Mouse (Mus musculus): ENCODE data around the gene Hpcal1. TPM values are rescaled to one million over a fixed set of nuclear protein-coding genes. Genes with fewer than 3 reads are reported as not detected.
A peak's percentile ranks its signal among the peaks of the same experiment; 100 is the strongest.

The Hpcal1 gene
- polyA plus RNA-seq, 1 experiment from 2014 or later = 72.2 TPM

DNA sequence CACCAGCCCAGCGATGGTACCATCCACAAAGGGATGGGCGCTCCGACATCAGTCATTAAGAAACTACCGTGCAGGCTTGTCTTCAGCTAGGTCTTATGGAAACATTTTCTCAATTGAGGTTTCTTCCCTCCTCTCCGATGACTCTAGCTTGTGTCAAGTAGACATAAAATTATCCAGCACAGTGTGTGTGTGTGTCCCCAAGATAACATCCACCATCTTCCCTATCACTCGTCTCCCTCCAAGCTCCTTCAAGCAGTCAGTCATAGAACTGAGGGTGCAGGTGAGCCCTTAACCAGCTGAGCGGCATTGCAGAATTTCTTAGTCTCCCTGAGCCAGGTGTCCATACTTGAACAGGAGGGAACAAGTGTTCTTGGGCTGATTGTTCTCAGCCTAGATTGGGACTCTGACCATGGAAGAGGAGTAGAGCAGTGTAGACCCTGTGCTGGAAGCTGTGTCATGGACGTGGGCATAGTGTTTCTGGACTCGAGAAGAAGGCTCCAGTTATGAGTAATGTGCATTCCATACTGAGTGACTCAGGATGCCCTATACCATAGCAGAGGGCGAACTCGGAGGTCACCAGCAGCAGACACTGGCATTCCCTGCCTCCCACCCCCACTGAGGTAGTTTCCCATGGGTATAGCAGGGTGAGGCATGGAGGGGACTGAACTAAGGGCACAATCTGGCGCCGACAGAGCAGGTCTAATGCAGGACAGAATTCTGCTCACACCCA lies 32.0 kb downstream of the Hpcal1 start:
- Histone ChIP-seq H3K4me1 (peaks cover 41% of the 10 kb centered on the region), H3K9ac (no peak overlapping the region), H3K4me2 (no peak overlapping the region), H3K27me3 (no peaks in the 10 kb centered on the region), H3K36me3 (no peaks in the 10 kb centered on the region), H3K27ac (no peak overlapping the region), H3K9me3 (no peaks in the 10 kb centered on the region), H3K4me3 (no peak overlapping the region)
- no peak for ATAC-seq (ENCODE audit: borderline replicate concordance, extremely low read depth, low FRiP score, low TSS enrichment)
- WGBS = 86% methylated on average over 13 of the region's 13 CpGs

DNA sequence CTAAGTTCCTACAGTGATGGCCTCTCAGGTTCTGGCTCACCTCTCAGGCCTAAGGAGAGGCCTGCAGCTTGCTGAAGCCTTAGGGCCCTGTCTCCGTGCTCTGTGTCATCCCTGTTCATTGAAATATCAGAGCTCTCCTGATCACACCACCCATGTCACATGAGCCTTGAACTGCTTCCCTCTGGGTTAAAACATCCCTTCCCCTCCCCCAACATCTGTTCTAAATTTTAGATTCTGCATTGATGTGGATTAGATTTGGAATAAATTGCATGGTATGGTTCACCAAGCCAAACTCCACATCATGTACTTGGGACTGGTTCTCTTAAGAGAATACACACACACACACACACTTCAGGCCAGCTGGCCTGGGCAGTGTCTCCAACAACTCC lies 32.5 kb downstream of the Hpcal1 start:
- Histone ChIP-seq H3K4me1 (peaks cover 46% of the 10 kb centered on the region), H3K9ac (no peak overlapping the region), H3K9me3 (no peaks in the 10 kb centered on the region), H3K4me3 (no peak overlapping the region), H3K27ac (no peak overlapping the region), H3K36me3 (no peaks in the 10 kb centered on the region), H3K4me2 (no peak overlapping the region), H3K27me3 (no peaks in the 10 kb centered on the region)
- ATAC-seq (ENCODE audit: borderline replicate concordance, extremely low read depth, low FRiP score, low TSS enrichment) = no peak
- WGBS = 88% methylated on average over 1 of the region's 1 CpGs

DNA sequence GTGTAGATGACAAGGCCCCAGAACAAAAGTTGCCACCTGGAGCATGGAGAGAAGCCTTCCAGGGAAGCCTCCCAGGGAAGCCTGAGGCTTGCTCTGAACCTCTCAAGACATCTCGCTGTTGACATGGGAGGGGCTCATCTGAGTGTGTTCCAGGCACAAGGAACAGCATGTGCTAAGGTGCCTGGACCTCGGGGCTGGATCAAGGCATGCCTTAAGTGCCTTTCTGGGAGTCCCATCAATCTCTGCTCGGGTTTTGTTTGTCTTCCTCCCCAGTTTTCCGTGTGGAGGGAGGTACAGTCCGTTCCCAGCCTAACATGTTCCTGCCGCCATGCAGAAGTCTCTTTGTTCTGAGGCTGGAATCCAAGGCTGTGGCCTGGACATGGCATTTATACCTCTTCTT lies 33.3 kb downstream of the Hpcal1 start:
- no peaks in the 10 kb centered on the region for H3K9me3 ChIP-seq
- no peak overlapping the region for H3K4me2 ChIP-seq
- H3K27ac ChIP-seq = peak overlapping the region; percentile 78
- H3K36me3 ChIP-seq = no peaks in the 10 kb centered on the region
- 20% methylated on average over 6 of the region's 6 CpGs for WGBS
- peaks cover 55% of the 10 kb centered on the region for H3K4me1 ChIP-seq
- H3K4me3 ChIP-seq = no peak overlapping the region
- H3K9ac ChIP-seq = no peak overlapping the region
- ATAC-seq (ENCODE audit: borderline replicate concordance, extremely low read depth, low FRiP score, low TSS enrichment) = no peak
- H3K27me3 ChIP-seq = no peaks in the 10 kb centered on the region

DNA sequence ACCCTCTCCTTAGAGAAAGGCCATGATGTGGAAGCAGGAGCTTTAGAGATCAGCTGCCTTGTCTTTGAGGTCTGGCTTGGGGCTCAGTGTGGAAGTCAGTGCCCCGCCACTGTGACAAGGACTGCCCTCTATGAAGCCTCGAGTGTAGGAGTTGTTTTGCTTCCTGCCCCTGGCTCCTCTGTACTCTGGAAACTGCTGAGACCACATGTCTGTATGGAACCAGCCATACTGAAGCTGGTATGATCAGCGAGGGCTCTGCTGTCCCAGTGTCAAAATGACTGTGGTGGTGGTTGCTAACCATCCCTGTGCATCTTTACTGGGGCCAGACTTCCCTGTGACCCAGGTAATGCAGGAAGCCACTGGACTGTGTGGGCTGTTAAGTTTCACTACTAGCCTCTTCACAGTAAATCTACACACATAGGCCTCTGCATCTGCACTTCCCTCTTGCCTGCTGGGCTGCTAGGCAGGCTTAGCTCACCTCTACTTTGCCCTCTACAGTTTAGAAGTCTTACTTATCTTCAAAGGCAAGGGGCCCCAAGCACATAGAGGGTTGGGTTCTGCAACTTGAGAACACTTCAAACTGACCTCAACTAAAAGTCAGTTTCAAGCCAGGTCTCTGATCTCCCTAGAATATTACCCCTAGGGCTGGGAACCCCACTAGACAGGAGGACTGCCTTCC lies 33.9 kb downstream of the Hpcal1 start:
- ATAC-seq (ENCODE audit: borderline replicate concordance, extremely low read depth, low FRiP score, low TSS enrichment) = no peak

DNA sequence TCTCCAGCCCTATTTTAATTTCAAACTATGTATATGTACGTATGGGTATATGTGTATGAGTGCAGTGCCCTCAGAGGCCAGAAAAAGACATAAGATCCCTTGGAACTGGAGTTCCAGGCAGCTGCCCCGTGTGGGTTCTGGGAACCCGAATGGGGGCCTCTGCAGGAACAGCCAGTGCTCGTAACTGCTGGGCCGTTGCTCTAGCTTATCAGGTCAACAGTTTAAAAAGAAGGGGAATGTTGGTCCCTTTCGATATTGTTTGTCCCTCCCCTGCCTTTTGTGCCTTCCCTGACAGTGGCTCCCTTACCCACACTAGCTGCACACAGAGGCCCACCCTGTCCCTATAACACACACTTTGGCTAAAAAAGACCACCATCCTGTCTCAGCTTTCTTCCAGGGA lies 34.9 kb downstream of the Hpcal1 start:
- H3K9ac ChIP-seq = no peak overlapping the region

More for the DNA sequence above, 33.9 kb downstream of the Hpcal1 start:
- Histone ChIP-seq H3K4me2 (no peak overlapping the region), H3K9ac (no peak overlapping the region), H3K4me1 (peaks cover 60% of the 10 kb centered on the region), H3K36me3 (no peaks in the 10 kb centered on the region), H3K9me3 (no peaks in the 10 kb centered on the region), H3K27ac (peak overlapping the region; percentile 78), H3K4me3 (no peak overlapping the region), H3K27me3 (no peaks in the 10 kb centered on the region)
- 33% methylated on average over 3 of the region's 3 CpGs for WGBS

DNA sequence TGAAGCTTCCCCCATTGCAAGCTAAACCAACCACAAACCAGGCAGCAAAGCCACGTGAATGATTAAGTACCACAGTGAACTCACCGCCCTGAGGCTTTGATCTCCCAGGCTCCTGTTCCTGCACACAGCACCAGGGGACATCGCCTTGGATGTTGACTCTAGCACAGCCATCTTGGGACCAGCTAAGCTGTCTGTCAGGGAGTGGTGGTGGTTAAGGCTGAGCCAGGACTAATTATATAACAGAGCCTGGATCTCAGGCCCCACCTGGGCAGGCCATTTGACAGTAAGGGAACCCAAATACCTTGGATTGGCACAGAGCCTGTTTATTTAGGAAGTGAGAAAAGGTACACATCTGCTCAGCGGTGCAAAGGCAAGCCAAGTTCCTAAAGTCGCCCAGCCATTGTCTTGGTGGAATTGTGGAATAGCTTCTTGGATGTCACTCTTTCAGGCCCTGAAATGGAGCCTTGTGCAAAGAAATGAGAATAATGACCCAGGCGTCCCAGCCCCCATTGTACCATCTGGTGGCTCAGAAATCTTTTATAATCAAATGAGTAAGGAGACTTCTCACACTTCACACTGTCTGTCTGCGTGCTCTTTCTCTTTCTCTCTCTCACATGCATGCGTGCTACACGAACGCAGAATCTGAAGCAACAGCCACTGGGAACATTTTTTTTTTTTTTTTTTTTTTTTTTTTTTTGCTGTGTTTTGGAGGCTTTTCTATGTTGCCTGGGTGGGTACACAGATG lies 36.1 kb downstream of the Hpcal1 start:
- Histone ChIP-seq H3K36me3 (no peaks in the 10 kb centered on the region), H3K4me1 (peaks cover 71% of the 10 kb centered on the region), H3K9ac (no peak overlapping the region), H3K4me2 (no peak overlapping the region), H3K4me3 (no peak overlapping the region), H3K27ac (peak overlapping the region; percentile 50; the same call in 1 of the 2 replicates), H3K27me3 (no peaks in the 10 kb centered on the region), H3K9me3 (no peaks in the 10 kb centered on the region)
- ATAC-seq (ENCODE audit: borderline replicate concordance, extremely low read depth, low FRiP score, low TSS enrichment) = no peak
- 60% methylated on average over 10 of the region's 10 CpGs for WGBS

More for the DNA sequence above, 34.9 kb downstream of the Hpcal1 start:
- Histone ChIP-seq H3K27me3 (no peaks in the 10 kb centered on the region), H3K4me3 (no peak overlapping the region), H3K4me1 (peaks cover 62% of the 10 kb centered on the region), H3K27ac (peak overlapping the region; percentile 78; the same call in 1 of the 2 replicates), H3K36me3 (no peaks in the 10 kb centered on the region), H3K9me3 (no peaks in the 10 kb centered on the region), H3K4me2 (no peak overlapping the region)
- ATAC-seq (ENCODE audit: borderline replicate concordance, extremely low read depth, low FRiP score, low TSS enrichment) = no peak
- 45% methylated on average over 6 of the region's 6 CpGs for WGBS

DNA sequence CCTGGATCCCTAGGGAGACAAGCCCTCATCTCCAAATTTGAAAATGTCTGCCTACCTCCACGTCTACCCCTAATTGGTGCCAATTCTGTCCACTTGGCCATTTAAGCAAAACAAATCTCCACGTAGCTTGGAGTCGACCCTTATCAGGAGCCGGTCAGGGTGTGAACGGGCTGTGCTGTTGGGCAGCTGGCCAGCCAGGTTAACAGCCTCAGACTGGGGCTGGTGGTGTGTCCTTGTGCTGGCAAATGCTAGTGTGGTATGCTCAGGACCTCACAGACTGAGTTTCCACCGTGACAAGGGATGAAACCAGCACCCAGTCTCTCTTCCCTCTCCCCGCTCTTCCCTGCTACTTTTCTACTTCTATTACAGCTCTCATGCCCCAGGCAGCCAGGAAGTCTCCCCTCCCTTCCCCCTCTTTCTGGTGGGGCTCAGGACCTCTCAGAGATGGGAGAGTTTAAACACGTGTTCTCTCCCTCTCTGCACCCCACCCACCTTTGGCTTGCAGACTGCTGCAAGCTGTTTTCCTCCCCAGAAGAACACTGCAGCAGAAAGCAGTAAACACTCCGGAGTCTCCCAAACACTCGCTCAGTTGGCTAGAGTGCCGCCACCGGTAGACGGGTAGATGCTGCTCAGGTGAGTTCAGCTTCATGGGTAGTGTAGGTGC lies 37.2 kb downstream of the Hpcal1 start:
- 29% methylated on average over 13 of the region's 13 CpGs for WGBS
- no peak overlapping the region for H3K4me3 ChIP-seq
- H3K4me2 ChIP-seq = peak overlapping the region; percentile 28
- ATAC-seq (ENCODE audit: borderline replicate concordance, extremely low read depth, low FRiP score, low TSS enrichment) = peak; percentile 39; the same call in 1 of the 2 replicates
- no peak overlapping the region for H3K9ac ChIP-seq
- H3K36me3 ChIP-seq = no peaks in the 10 kb centered on the region
- H3K4me1 ChIP-seq = peaks cover 81% of the 10 kb centered on the region
- H3K27me3 ChIP-seq = no peaks in the 10 kb centered on the region
- peak overlapping the region; percentile 69 for H3K27ac ChIP-seq
- no peaks in the 10 kb centered on the region for H3K9me3 ChIP-seq

DNA sequence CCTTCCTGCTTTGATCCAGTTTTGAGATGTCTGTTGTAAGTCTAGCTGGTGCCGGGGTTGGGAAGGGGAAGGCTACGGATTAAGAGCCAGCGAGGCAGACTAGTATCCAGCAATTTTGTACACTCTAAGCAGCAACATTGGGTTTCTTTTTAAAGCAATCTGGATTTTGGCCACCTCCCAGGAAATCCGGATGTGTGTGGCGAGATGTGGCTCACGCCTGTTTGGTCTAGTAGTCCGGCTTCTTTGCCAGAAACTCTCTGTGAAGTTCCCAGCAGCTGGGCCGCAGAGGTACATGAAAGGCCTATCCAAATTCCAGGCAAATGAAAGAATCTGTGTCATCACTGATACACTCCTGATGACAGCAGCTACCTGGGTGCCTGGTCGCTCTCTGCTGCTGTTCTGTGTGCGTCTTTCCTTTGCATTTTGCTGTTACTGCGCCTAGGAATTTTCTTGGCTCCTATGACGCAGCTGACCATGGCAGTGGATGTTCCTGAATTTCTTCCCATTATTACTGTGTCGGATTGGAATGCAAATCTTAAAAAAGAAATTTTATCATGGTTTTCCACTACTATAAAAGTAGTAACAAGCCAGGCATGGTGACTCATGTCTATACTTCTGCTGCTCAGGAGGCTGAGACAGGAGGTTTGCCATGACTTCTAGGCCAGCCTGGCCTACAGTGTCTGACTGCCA lies 38.7 kb downstream of the Hpcal1 start:
- peaks cover 83% of the 10 kb centered on the region for H3K4me1 ChIP-seq
- no peaks in the 10 kb centered on the region for H3K9me3 ChIP-seq
- no peak overlapping the region for H3K9ac ChIP-seq
- peak overlapping the region; percentile 54 for H3K27ac ChIP-seq
- H3K4me3 ChIP-seq = no peak overlapping the region
- no peaks in the 10 kb centered on the region for H3K27me3 ChIP-seq
- WGBS = 61% methylated on average over 13 of the region's 13 CpGs
- ATAC-seq (ENCODE audit: borderline replicate concordance, extremely low read depth, low FRiP score, low TSS enrichment) = no peak
- H3K4me2 ChIP-seq = peak overlapping the region; percentile 7; the same call in 1 of the 2 replicates
- no peaks in the 10 kb centered on the region for H3K36me3 ChIP-seq

DNA sequence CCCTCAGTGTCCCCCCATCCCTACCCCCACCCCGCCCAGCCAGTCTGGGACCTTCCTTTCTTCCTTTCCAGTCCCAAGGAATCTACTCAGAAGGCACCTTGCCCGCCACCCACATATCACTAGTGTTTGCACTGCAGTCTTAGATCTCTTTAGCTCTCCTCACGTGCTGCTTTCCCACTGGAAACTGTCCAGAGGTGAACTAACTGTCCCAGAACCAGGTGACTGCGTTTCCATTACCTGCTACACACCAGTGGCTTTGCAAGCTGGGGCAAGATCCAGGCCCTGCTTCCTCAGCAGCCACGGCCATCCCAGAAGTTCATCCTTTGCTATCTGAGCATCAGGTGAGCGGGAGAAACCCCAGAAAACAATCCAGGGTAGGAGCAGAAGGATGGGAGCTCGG lies 41.4 kb downstream of the Hpcal1 start:
- H3K27me3 ChIP-seq = no peaks in the 10 kb centered on the region

DNA sequence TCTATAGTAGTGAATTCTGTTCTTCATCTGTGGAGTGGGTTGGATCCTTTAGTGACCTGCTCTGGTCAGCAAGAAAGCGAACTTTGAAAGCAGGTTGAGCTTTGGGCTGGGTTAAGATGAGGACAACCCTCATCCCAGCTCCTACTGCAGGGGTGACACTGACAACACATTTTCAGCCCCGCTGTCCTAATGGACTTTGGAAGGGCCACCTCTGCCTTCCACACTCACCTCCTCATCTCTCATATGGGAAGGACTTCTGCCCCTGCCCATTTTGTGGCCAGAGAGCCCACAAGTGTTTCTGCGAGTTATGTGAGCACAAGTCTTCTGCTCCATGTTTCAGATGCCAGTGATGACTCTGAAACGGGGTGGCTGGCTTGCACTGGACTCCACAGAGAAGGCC lies 41.9 kb downstream of the Hpcal1 start:
- no peak overlapping the region for H3K9ac ChIP-seq
- ATAC-seq (ENCODE audit: borderline replicate concordance, extremely low read depth, low FRiP score, low TSS enrichment) = no peak
- 50% methylated on average over 4 of the region's 4 CpGs for WGBS
- no peaks in the 10 kb centered on the region for H3K9me3 ChIP-seq
- no peak overlapping the region for H3K4me3 ChIP-seq
- peaks cover 76% of the 10 kb centered on the region for H3K4me1 ChIP-seq
- no peaks in the 10 kb centered on the region for H3K36me3 ChIP-seq
- H3K4me2 ChIP-seq = peak overlapping the region; percentile 19; the same call in 1 of the 2 replicates
- peak overlapping the region; percentile 92 for H3K27ac ChIP-seq
- H3K27me3 ChIP-seq = no peaks in the 10 kb centered on the region

More for the DNA sequence above, 41.4 kb downstream of the Hpcal1 start:
- WGBS = 58% methylated on average over 7 of the region's 7 CpGs
- Histone ChIP-seq H3K36me3 (no peaks in the 10 kb centered on the region), H3K4me2 (peak overlapping the region; percentile 19; the same call in 1 of the 2 replicates), H3K9me3 (no peaks in the 10 kb centered on the region), H3K4me1 (peaks cover 76% of the 10 kb centered on the region), H3K4me3 (no peak overlapping the region), H3K27ac (peak overlapping the region; percentile 92), H3K9ac (no peak overlapping the region)
- ATAC-seq (ENCODE audit: borderline replicate concordance, extremely low read depth, low FRiP score, low TSS enrichment) = no peak
